Mouse (Mus musculus): ENCODE measurements at regions not wholly inside any gene's neighbourhood (a gene's known extent, or its start where the extent isn't known, plus 50 kb on each side); places are given as distances from the start of the nearest gene placed in this dataset.

DNA sequence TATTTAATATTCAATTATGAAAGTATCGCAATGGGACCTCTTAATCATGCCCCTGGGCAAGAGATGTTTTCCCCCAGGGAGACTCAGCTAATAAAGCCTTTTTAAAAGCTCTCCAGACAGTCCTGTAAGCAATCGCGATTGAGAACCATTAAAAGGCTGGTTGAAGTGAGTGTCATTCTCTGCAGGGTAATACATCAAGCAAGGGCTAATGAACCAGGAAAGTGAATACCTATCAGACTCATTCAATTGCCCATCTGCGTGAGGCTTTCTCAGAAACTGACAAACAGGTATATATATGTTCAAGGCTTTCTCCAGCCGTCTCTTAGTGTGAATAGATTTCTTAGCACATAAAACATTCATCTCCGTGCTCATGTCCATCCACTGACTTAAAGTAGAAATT lies 286.8 kb upstream of the Xrcc4 start:
- Histone ChIP-seq H3K9ac (ENCODE audit: low read depth, low read length) (no peak overlapping the region), H3K27ac (ENCODE audit: low read depth, low read length) (no peak overlapping the region), H3K27me3 (ENCODE audit: control insufficient read depth, insufficient read depth, low read length) (no peaks in the 10 kb centered on the region), H3K9me3 (ENCODE audit: control insufficient read depth, low read length) (no peaks in the 10 kb centered on the region), H3K36me3 (ENCODE audit: control insufficient read depth, insufficient read depth, low read length) (no peaks in the 10 kb centered on the region), H3K4me2 (replicated peaks; ENCODE audit: low read depth, low read length) (no peak overlapping the region), H3K4me3 (ENCODE audit: low read depth, low read length) (no peak overlapping the region), H3K4me1 (replicated peaks; ENCODE audit: control insufficient read depth, insufficient read depth, low read length) (no peaks in the 10 kb centered on the region)
- ATAC-seq (ENCODE audit: low FRiP score) (peak; percentile 68), DNase-seq (ENCODE audit: low spot score) (no peak)
- 60% methylated on average over 6 of the region's 6 CpGs for WGBS

DNA sequence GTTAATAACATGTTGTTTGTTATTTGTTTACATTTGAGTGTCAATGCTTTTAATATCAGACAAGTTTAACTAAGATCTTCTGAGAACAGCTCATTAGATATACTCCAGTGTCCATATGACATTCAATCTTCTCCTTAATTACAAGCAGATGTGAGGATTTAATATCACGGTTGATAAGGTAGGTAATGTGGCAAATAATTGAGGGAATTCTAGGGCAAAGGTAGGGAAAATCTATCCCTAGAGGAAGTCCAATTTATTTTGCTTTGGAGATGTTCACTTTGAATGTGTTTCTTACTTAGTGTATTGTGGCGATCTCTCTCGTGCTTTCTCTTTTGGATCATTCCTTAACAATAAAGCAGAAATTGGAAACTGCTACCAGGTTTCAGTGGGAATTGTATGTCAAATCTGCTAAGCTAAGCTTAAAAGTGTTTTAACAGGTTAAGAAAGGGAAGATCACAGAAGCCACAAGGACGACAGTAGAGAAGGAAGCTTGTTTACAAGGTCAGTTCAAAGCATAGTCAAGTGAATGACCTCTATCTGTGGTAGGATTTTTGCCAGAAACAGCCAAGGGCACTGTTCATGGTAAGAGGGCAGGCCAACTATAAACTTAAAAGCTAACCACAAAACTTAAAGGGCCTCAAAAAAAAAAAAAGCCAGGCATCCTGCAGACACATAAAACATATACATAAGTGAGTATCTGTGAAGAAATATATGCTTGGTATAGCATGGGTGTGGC lies 282.2 kb upstream of the Xrcc4 start:
- Histone ChIP-seq H3K9ac (ENCODE audit: low read depth, low read length) (no peak overlapping the region), H3K4me3 (ENCODE audit: low read depth, low read length) (no peak overlapping the region), H3K36me3 (ENCODE audit: control insufficient read depth, insufficient read depth, low read length) (no peaks in the 10 kb centered on the region), H3K27ac (ENCODE audit: low read depth, low read length) (no peak overlapping the region), H3K4me2 (replicated peaks; ENCODE audit: low read depth, low read length) (no peak overlapping the region), H3K27me3 (ENCODE audit: control insufficient read depth, insufficient read depth, low read length) (no peaks in the 10 kb centered on the region), H3K9me3 (ENCODE audit: control insufficient read depth, low read length) (no peaks in the 10 kb centered on the region), H3K4me1 (replicated peaks; ENCODE audit: control insufficient read depth, insufficient read depth, low read length) (no peaks in the 10 kb centered on the region)
- ATAC-seq (ENCODE audit: low FRiP score) (no peak), DNase-seq (ENCODE audit: low spot score) (no peak)
- WGBS = 71% methylated on average over 4 of the region's 4 CpGs

DNA sequence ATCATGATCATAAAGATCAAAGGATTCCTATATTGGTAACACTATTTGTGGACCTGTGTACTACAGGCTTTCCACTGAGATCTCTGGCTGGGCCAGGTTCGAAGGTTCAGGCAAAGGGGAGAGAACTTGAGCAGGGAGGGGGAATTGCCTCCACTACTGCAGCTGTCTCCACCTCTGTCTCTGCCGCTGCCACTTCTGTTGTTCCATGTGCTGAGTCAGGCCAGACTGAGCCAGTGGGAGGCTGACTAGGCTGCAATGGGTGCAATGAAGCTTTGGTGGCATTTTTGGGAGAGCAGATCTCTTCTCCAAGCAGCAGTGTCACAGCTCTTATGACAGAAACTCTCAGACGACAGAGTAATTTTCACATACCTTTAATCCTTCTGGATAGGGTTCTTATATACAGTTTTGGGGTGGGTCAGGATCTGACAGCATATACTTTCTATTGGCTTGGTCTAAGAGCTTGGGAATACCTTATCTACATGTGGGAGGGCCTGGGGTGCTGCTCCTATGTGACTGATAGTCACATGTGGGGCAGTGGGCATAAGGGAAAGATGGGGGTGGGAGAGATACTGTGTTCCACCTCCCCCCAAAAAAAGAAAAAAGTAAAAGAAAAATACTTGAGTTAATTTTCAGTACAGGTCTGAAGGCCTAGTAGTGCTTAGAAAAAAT lies 281.5 kb upstream of the Xrcc4 start:
- no peak overlapping the region for H3K9ac ChIP-seq (ENCODE audit: low read depth, low read length)
- WGBS = 78% methylated on average over 3 of the region's 3 CpGs
- H3K4me3 ChIP-seq (ENCODE audit: low read depth, low read length) = no peak overlapping the region

GRCm38 (mm10) chr13:90364518-90365027 lies 275.2 kb upstream of the Xrcc4 start:
- ATAC-seq (ENCODE audit: low FRiP score) = no peak
- no peak for DNase-seq (ENCODE audit: low spot score)
- Histone ChIP-seq H3K4me1 (replicated peaks; ENCODE audit: control insufficient read depth, insufficient read depth, low read length) (no peaks in the 10 kb centered on the region), H3K36me3 (ENCODE audit: control insufficient read depth, insufficient read depth, low read length) (no peaks in the 10 kb centered on the region), H3K9ac (ENCODE audit: low read depth, low read length) (no peak overlapping the region), H3K27ac (ENCODE audit: low read depth, low read length) (no peak overlapping the region), H3K4me3 (ENCODE audit: low read depth, low read length) (no peak overlapping the region), H3K9me3 (ENCODE audit: control insufficient read depth, low read length) (no peaks in the 10 kb centered on the region), H3K4me2 (replicated peaks; ENCODE audit: low read depth, low read length) (no peak overlapping the region), H3K27me3 (ENCODE audit: control insufficient read depth, insufficient read depth, low read length) (no peaks in the 10 kb centered on the region)
- WGBS = 74% methylated on average over 4 of the region's 4 CpGs

More for the DNA sequence above, 281.5 kb upstream of the Xrcc4 start:
- Histone ChIP-seq H3K4me1 (replicated peaks; ENCODE audit: control insufficient read depth, insufficient read depth, low read length) (no peaks in the 10 kb centered on the region), H3K27ac (ENCODE audit: low read depth, low read length) (no peak overlapping the region), H3K9me3 (ENCODE audit: control insufficient read depth, low read length) (no peaks in the 10 kb centered on the region), H3K36me3 (ENCODE audit: control insufficient read depth, insufficient read depth, low read length) (no peaks in the 10 kb centered on the region), H3K27me3 (ENCODE audit: control insufficient read depth, insufficient read depth, low read length) (no peaks in the 10 kb centered on the region), H3K4me2 (replicated peaks; ENCODE audit: low read depth, low read length) (no peak overlapping the region)
- ATAC-seq (ENCODE audit: low FRiP score) (no peak), DNase-seq (ENCODE audit: low spot score) (no peak)

DNA sequence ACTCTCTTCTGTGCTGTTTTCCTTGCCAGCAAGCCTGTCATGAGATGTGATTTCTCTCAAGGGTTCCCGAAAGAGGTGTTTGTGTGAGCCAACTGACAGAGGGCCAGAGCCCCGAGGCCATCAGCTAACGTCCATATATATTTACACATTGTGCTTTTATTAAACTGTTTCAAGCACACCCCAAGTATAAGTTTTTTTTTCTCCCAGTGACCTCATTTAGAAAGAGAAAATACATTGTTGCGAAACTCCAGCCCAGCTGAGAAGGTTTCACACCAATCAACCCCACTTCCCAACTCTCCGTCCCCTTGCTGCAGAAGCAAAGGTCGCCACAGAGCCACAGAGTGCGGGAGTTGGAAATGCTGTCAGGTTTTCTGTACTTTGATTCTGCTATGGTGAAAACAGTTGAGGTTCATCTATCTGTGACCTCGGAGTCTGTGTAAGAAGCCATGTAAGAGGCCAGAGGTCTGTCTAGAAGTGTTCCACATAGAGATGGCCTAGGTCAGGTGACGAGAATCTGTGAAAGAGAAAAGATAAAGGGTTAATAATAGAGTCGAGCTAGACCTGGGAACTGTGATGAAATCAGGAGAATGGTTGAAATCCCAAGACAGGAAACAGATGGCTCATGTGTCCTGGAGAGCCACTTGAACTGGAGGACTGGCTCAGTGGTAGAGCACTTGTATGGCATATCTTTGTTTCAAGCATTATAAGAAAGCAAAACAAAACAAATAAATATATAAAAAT lies 270.6 kb upstream of the Xrcc4 start:
- no peak overlapping the region for H3K9ac ChIP-seq (ENCODE audit: low read depth, low read length)
- H3K36me3 ChIP-seq (ENCODE audit: control insufficient read depth, insufficient read depth, low read length) = no peaks in the 10 kb centered on the region
- WGBS = 81% methylated on average over 10 of the region's 10 CpGs

DNA sequence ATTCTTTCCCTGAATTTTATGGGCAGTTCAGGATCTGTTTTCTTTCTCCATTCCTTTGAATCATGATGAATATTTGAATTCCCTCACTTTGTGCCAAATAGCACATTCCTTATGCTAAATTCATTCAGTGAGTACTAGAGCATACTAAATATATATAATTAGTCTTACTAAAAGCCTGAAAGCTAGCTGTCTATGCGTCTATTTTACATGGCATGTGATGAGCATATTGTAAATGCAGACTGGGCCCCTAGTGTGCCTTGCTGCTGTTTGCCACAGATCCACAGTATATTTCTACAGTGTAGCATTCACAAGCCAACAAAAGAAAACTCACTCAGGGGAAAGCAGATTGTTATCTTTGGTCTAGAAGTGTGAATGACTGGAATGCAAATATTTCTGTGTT lies 268.7 kb upstream of the Xrcc4 start:
- Histone ChIP-seq H3K27me3 (ENCODE audit: control insufficient read depth, insufficient read depth, low read length) (no peaks in the 10 kb centered on the region), H3K27ac (ENCODE audit: low read depth, low read length) (no peak overlapping the region), H3K9ac (ENCODE audit: low read depth, low read length) (no peak overlapping the region), H3K9me3 (ENCODE audit: control insufficient read depth, low read length) (no peaks in the 10 kb centered on the region), H3K4me2 (replicated peaks; ENCODE audit: low read depth, low read length) (no peak overlapping the region), H3K36me3 (ENCODE audit: control insufficient read depth, insufficient read depth, low read length) (no peaks in the 10 kb centered on the region), H3K4me1 (replicated peaks; ENCODE audit: control insufficient read depth, insufficient read depth, low read length) (no peaks in the 10 kb centered on the region), H3K4me3 (ENCODE audit: low read depth, low read length) (no peak overlapping the region)
- WGBS = 77% methylated on average over 1 of the region's 1 CpGs
- no peak for ATAC-seq (ENCODE audit: low FRiP score)
- no peak for DNase-seq (ENCODE audit: low spot score)

More for the DNA sequence above, 270.6 kb upstream of the Xrcc4 start:
- no peak for DNase-seq (ENCODE audit: low spot score)
- ATAC-seq (ENCODE audit: low FRiP score) = no peak
- Histone ChIP-seq H3K27ac (ENCODE audit: low read depth, low read length) (no peak overlapping the region), H3K4me3 (ENCODE audit: low read depth, low read length) (no peak overlapping the region), H3K27me3 (ENCODE audit: control insufficient read depth, insufficient read depth, low read length) (no peaks in the 10 kb centered on the region), H3K9me3 (ENCODE audit: control insufficient read depth, low read length) (no peaks in the 10 kb centered on the region), H3K4me1 (replicated peaks; ENCODE audit: control insufficient read depth, insufficient read depth, low read length) (no peaks in the 10 kb centered on the region), H3K4me2 (replicated peaks; ENCODE audit: low read depth, low read length) (no peak overlapping the region)

DNA sequence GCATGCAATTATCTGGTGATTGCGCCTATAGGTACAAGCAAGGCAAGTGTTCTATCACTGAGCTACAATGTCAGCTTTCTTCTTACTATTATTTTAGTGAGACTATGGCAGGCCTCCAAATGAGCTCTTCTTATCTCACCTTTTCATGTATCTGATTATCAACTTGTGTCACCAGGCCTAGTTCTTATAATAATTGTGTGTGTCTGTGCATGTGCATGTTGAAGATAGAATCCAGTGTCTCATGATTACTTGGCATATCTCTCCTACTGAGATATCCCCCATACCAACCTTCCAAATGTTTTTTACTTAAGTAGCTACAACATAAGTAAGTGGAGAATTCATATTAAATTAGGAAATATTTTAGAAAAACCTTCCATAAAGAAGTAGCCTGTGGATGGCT lies 266.2 kb upstream of the Xrcc4 start:
- H3K9me3 ChIP-seq (ENCODE audit: control insufficient read depth, low read length) = no peaks in the 10 kb centered on the region
- H3K4me1 ChIP-seq (replicated peaks; ENCODE audit: control insufficient read depth, insufficient read depth, low read length) = no peaks in the 10 kb centered on the region
- no peaks in the 10 kb centered on the region for H3K36me3 ChIP-seq (ENCODE audit: control insufficient read depth, insufficient read depth, low read length)
- 95% methylated on average over 1 of the region's 1 CpGs for WGBS
- DNase-seq (ENCODE audit: low spot score) (no peak), ATAC-seq (ENCODE audit: low FRiP score) (no peak)
- no peaks in the 10 kb centered on the region for H3K27me3 ChIP-seq (ENCODE audit: control insufficient read depth, insufficient read depth, low read length)
- H3K27ac ChIP-seq (ENCODE audit: low read depth, low read length) = no peak overlapping the region
- H3K4me3 ChIP-seq (ENCODE audit: low read depth, low read length) = no peak overlapping the region
- H3K9ac ChIP-seq (ENCODE audit: low read depth, low read length) = no peak overlapping the region
- no peak overlapping the region for H3K4me2 ChIP-seq (replicated peaks; ENCODE audit: low read depth, low read length)

DNA sequence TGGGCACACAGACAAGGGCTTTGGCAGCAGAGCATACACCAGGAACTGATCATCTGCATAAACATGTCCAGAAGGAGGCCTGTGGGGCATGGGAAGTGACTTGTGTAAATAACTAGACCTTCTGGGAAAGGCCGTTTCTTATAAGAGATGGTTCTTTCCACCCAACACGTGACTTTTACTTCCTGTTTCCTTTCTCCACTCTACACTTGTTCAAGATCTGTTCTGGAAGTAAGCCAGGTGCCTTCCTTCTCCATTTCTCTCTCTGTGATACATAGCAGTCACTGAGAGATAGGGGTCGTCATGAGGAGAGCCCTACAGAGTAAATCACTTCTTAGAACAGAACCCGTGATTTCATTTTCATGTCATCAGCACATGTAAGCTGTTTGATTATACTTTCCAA lies 253.4 kb upstream of the Xrcc4 start:
- 83% methylated on average over 4 of the region's 4 CpGs for WGBS
- H3K9me3 ChIP-seq (ENCODE audit: control insufficient read depth, low read length) = no peaks in the 10 kb centered on the region
- H3K27ac ChIP-seq (ENCODE audit: low read depth, low read length) = no peak overlapping the region
- ATAC-seq (ENCODE audit: low FRiP score) (no peak), DNase-seq (ENCODE audit: low spot score) (no peak)
- H3K4me3 ChIP-seq (ENCODE audit: low read depth, low read length) = no peak overlapping the region
- H3K9ac ChIP-seq (ENCODE audit: low read depth, low read length) = no peak overlapping the region
- H3K4me1 ChIP-seq (replicated peaks; ENCODE audit: control insufficient read depth, insufficient read depth, low read length) = no peaks in the 10 kb centered on the region
- no peaks in the 10 kb centered on the region for H3K36me3 ChIP-seq (ENCODE audit: control insufficient read depth, insufficient read depth, low read length)
- H3K4me2 ChIP-seq (replicated peaks; ENCODE audit: low read depth, low read length) = no peak overlapping the region
- no peaks in the 10 kb centered on the region for H3K27me3 ChIP-seq (ENCODE audit: control insufficient read depth, insufficient read depth, low read length)
